Mouse (Mus musculus): Measurements from ENCODE around the gene Zfyve1. TPM values are rescaled to one million over a fixed set of nuclear protein-coding genes. Genes with fewer than 3 reads are reported as not detected.

The Zfyve1 gene
- polyA plus RNA-seq, 1 experiment from 2014 or later, result 31.9 TPM

- H3K4me1 ChIP-seq (replicated peaks), result peaks cover 16% of the 10 kb centered on the region
- H3K36me3 ChIP-seq, result no peaks in the 10 kb centered on the region
- no peak overlapping the region for H3K4me3 ChIP-seq
- no peaks in the 10 kb centered on the region for H3K27me3 ChIP-seq
- H3K9ac ChIP-seq, result no peak overlapping the region
- H3K27ac ChIP-seq, result peak overlapping the region; percentile 41; the same call in 1 of the 2 replicates
- no peak for ATAC-seq (ENCODE audit: low FRiP score)
- no peaks in the 10 kb centered on the region for H3K9me3 ChIP-seq
- 37% methylated on average over 5 of the region's 5 CpGs for WGBS
- no peak overlapping the region for H3K4me2 ChIP-seq
Observed at GRCm38 (mm10) chr12:83513185-83513584, 83.8 kb downstream of the Zfyve1 start.

- Histone ChIP-seq H3K27ac (peak overlapping the region; percentile 41), H3K4me2 (no peak overlapping the region), H3K9me3 (no peaks in the 10 kb centered on the region), H3K27me3 (no peaks in the 10 kb centered on the region), H3K36me3 (no peaks in the 10 kb centered on the region), H3K9ac (no peak overlapping the region), H3K4me1 (replicated peaks) (peaks cover 16% of the 10 kb centered on the region), H3K4me3 (no peak overlapping the region)
- 27% methylated on average over 4 of the region's 4 CpGs for WGBS
- ATAC-seq (ENCODE audit: low FRiP score), result peak; percentile 61; the same call in 1 of the 2 replicates
Observed at GRCm38 (mm10) chr12:83512783-83513182, 84.2 kb downstream of the Zfyve1 start.

GRCm38 (mm10) chr12:83510586-83510985, 86.4 kb downstream of the Zfyve1 start:
- no peak overlapping the region for H3K9ac ChIP-seq
- no peak overlapping the region for H3K4me2 ChIP-seq
- H3K27ac ChIP-seq, result no peak overlapping the region
- no peaks in the 10 kb centered on the region for H3K36me3 ChIP-seq
- H3K4me1 ChIP-seq (replicated peaks), result peaks cover 16% of the 10 kb centered on the region
- no peak for ATAC-seq (ENCODE audit: low FRiP score)
- H3K27me3 ChIP-seq, result no peaks in the 10 kb centered on the region
- H3K9me3 ChIP-seq, result no peaks in the 10 kb centered on the region
- no peak overlapping the region for H3K4me3 ChIP-seq
- WGBS, result 83% methylated on average over 5 of the region's 5 CpGs

GRCm38 (mm10) chr12:83506543-83506942, 90.5 kb downstream of the Zfyve1 start:
- ATAC-seq (ENCODE audit: low FRiP score), result no peak
- Histone ChIP-seq H3K27ac (no peak overlapping the region), H3K4me1 (replicated peaks) (no peaks in the 10 kb centered on the region), H3K36me3 (no peaks in the 10 kb centered on the region), H3K9me3 (no peaks in the 10 kb centered on the region), H3K27me3 (0 out of 2 replicates have a peak, but pooled peaks cover 4% of the 10 kb centered on the region), H3K4me3 (no peak overlapping the region), H3K9ac (no peak overlapping the region), H3K4me2 (no peak overlapping the region)
- WGBS, result 74% methylated on average over 10 of the region's 10 CpGs

- Histone ChIP-seq H3K27me3 (0 out of 2 replicates have a peak, but pooled peaks cover 7% of the 10 kb centered on the region), H3K36me3 (no peaks in the 10 kb centered on the region), H3K9ac (no peak overlapping the region), H3K4me2 (no peak overlapping the region), H3K27ac (no peak overlapping the region), H3K4me3 (no peak overlapping the region), H3K4me1 (replicated peaks) (no peaks in the 10 kb centered on the region), H3K9me3 (no peaks in the 10 kb centered on the region)
- WGBS, result 7% methylated on average over 9 of the region's 9 CpGs
- ATAC-seq (ENCODE audit: low FRiP score), result no peak
Observed at GRCm38 (mm10) chr12:83502190-83502589, 94.8 kb downstream of the Zfyve1 start.

- Histone ChIP-seq H3K9ac (no peak overlapping the region), H3K4me3 (no peak overlapping the region), H3K27me3 (0 out of 2 replicates have a peak, but pooled peaks cover 7% of the 10 kb centered on the region), H3K36me3 (no peaks in the 10 kb centered on the region), H3K4me2 (no peak overlapping the region), H3K9me3 (no peaks in the 10 kb centered on the region), H3K27ac (no peak overlapping the region), H3K4me1 (replicated peaks) (no peaks in the 10 kb centered on the region)
- no peak for ATAC-seq (ENCODE audit: low FRiP score)
- WGBS, result 78% methylated on average over 5 of the region's 5 CpGs
Observed at GRCm38 (mm10) chr12:83499256-83499655, 97.8 kb downstream of the Zfyve1 start.

GRCm38 (mm10) chr12:83497959-83498358, 99.1 kb downstream of the Zfyve1 start:
- no peak overlapping the region for H3K9ac ChIP-seq
- WGBS, result 79% methylated on average over 3 of the region's 3 CpGs

GRCm38 (mm10) chr12:83496736-83497135, 100.3 kb downstream of the Zfyve1 start:
- no peak for ATAC-seq (ENCODE audit: low FRiP score)
- Histone ChIP-seq H3K4me1 (replicated peaks) (no peaks in the 10 kb centered on the region), H3K27ac (no peak overlapping the region), H3K36me3 (no peaks in the 10 kb centered on the region), H3K4me2 (no peak overlapping the region), H3K9me3 (no peaks in the 10 kb centered on the region), H3K4me3 (no peak overlapping the region), H3K9ac (no peak overlapping the region), H3K27me3 (0 out of 2 replicates have a peak, but pooled peaks cover 10% of the 10 kb centered on the region)
- 87% methylated on average over 6 of the region's 6 CpGs for WGBS

More at GRCm38 (mm10) chr12:83497959-83498358, 99.1 kb downstream of the Zfyve1 start:
- no peaks in the 10 kb centered on the region for H3K36me3 ChIP-seq
- H3K4me3 ChIP-seq, result no peak overlapping the region
- H3K27ac ChIP-seq, result no peak overlapping the region
- H3K27me3 ChIP-seq, result 0 out of 2 replicates have a peak, but pooled peaks cover 11% of the 10 kb centered on the region
- no peaks in the 10 kb centered on the region for H3K9me3 ChIP-seq
- no peak for ATAC-seq (ENCODE audit: low FRiP score)
- H3K4me1 ChIP-seq (replicated peaks), result no peaks in the 10 kb centered on the region
- no peak overlapping the region for H3K4me2 ChIP-seq

Other genes starting within 250 kb of the Zfyve1 start
- 26.9 and 27.7 TPM in 2 replicates for gene Dpf3, start 109.5 kb downstream of the Zfyve1 start, polyA plus RNA-seq (2015; fragmentation: Nextera tagmentation; extraction: Ambion mirVana)
- gene Dcaf4, start 76.8 kb downstream of the Zfyve1 start, polyA plus RNA-seq (2015; fragmentation: Nextera tagmentation; extraction: Ambion mirVana), result 37.3 and 40.6 TPM in 2 replicates
- 278 and 291 TPM in 2 replicates for gene Rbm25, start 34.0 kb upstream of the Zfyve1 start, polyA plus RNA-seq (2015; fragmentation: Nextera tagmentation; extraction: Ambion mirVana)
- gene Psen1, start 90.9 kb upstream of the Zfyve1 start, polyA plus RNA-seq (2015; fragmentation: Nextera tagmentation; extraction: Ambion mirVana), result 66.4 and 68.5 TPM in 2 replicates
- gene Papln, start 166.4 kb upstream of the Zfyve1 start, polyA plus RNA-seq (2015; fragmentation: Nextera tagmentation; extraction: Ambion mirVana), result 0.16 and 0.22 TPM in 2 replicates

All from hindbrain, embryonic 13.5 days (tissue).